ENCODE assay signal across 25 mouse cellular contexts in genomic region chr7:118309733-118310132, GRCm38 (mm10).
DNase-seq lines count a peak whose midpoint lies in the region; ATAC-seq and TF ChIP-seq lines count a peak whose summit lies in the region.
"Had no signal": no experiment of that assay in that cellular context is flagged by ENCODE, and none has a peak within 500 bp of the region (broad histone marks: within the 10 kb centered on the region; RNA-seq: fewer than 3 reads in every experiment).

No protein-coding gene starts in this region.

- no peak overlapping the region for H3K9ac ChIP-seq in intestine, embryonic 15.5 days
- H3K9ac ChIP-seq in stomach, embryonic 16.5 days (ENCODE audit: low read length) = no peak overlapping the region
- H3K9ac ChIP-seq: forebrain, postnatal 0 days; heart, embryonic 13.5 days; hindbrain, embryonic 12.5 days; hindbrain, embryonic 15.5 days had no signal

- no peaks in the 10 kb centered on the region for H3K36me3 ChIP-seq in intestine, embryonic 15.5 days
- H3K36me3 ChIP-seq in small intestine, adult 2 months (ENCODE audit: control insufficient read depth, insufficient read depth, low read length) = no peaks in the 10 kb centered on the region
- no peaks in the 10 kb centered on the region for H3K36me3 ChIP-seq in stomach, embryonic 16.5 days (ENCODE audit: control insufficient read depth, insufficient read depth, low read length)
- H3K36me3 ChIP-seq: forebrain, embryonic 10.5 days; G1E; heart, embryonic 10.5 days; heart, embryonic 13.5 days; hindbrain, embryonic 12.5 days; hindbrain, embryonic 15.5 days had no signal

- 62% methylated on average over 5 of the region's 5 CpGs for WGBS in intestine, embryonic 15.5 days
- 22% methylated on average over 5 of the region's 5 CpGs for WGBS in small intestine, adult 2 months
- 46% methylated on average over 5 of the region's 5 CpGs for WGBS in stomach, embryonic 16.5 days

- H3K4me2 ChIP-seq in intestine, embryonic 15.5 days (replicated peaks) = peak overlapping the region; percentile 25; the same call in 1 of the 2 replicates
- no peak overlapping the region for H3K4me2 ChIP-seq in stomach, embryonic 16.5 days (ENCODE audit: low read depth, low read length)
- H3K4me2 ChIP-seq: heart, embryonic 13.5 days; hindbrain, embryonic 12.5 days; hindbrain, embryonic 15.5 days had no signal

- H3K4me1 ChIP-seq in intestine, embryonic 15.5 days (replicated peaks) = peaks cover 5% of the 10 kb centered on the region; the same call in 1 of the 2 replicates
- H3K4me1 ChIP-seq in small intestine, adult 2 months (ENCODE audit: control insufficient read depth, insufficient read depth, insufficient read length, low read length) = peaks cover 13% of the 10 kb centered on the region; the same call in 1 of the 2 replicates
- no peaks in the 10 kb centered on the region for H3K4me1 ChIP-seq in stomach, embryonic 16.5 days (ENCODE audit: control insufficient read depth, insufficient read depth, low read length)
- H3K4me1 ChIP-seq: heart, embryonic 10.5 days; heart, embryonic 13.5 days; hindbrain, embryonic 15.5 days had no signal

- no peak for DNase-seq in Muller cell, postnatal 12 days (ENCODE audit: inconsistent ontology term)
- no peak for DNase-seq in heart, postnatal 4 days
- no peak for DNase-seq in urinary bladder, postnatal 14 days (ENCODE audit: low spot score)
- DNase-seq: adrenal gland, adult 2 months; adrenal gland, postnatal 14 days; B cell, adult 2 months; cerebellum, adult 18-20 months; cerebellum, adult 9-10 months; cerebellum, postnatal 14 days; forebrain, postnatal 0 days; gastrocnemius, postnatal 36 days; heart, adult 2 months; heart, postnatal 14 days; kidney, adult 11 months had no signal

- peak; percentile 88 for ATAC-seq in intestine, embryonic 15.5 days
- peak; percentile 79 for ATAC-seq in stomach, embryonic 16.5 days (ENCODE audit: insufficient read depth, low FRiP score)
- ATAC-seq: forebrain, embryonic 14.5 days; forebrain, postnatal 0 days had no signal

- no peak for TF ChIP-seq CTCF in small intestine, adult 2 months (IDR thresholded peaks at IDR 0.05; ENCODE audit: extremely low read depth, insufficient read length, insufficient replicate concordance, low read depth, low read length)

- TF ChIP-seq POLR2A in small intestine, adult 2 months (IDR thresholded peaks at IDR 0.05; ENCODE audit: low read depth, low read length) = no peak

- H3K4me3 ChIP-seq in intestine, embryonic 15.5 days (replicated peaks) = no peak overlapping the region
- no peak overlapping the region for H3K4me3 ChIP-seq in small intestine, adult 2 months (ENCODE audit: low read depth, low read length)
- no peak overlapping the region for H3K4me3 ChIP-seq in stomach, embryonic 16.5 days (replicated peaks; ENCODE audit: low read length)
- H3K4me3 ChIP-seq: forebrain, embryonic 10.5 days; heart, adult 2 months; heart, embryonic 10.5 days; heart, embryonic 13.5 days; hindbrain, embryonic 12.5 days; hindbrain, embryonic 15.5 days had no signal

- no peak overlapping the region for H3K27ac ChIP-seq in intestine, embryonic 15.5 days
- peak overlapping the region; percentile 90 for H3K27ac ChIP-seq in small intestine, adult 2 months (ENCODE audit: insufficient read depth, low read depth, low read length)
- peak overlapping the region; percentile 85 for H3K27ac ChIP-seq in stomach, embryonic 16.5 days (ENCODE audit: low read length)
- H3K27ac ChIP-seq: forebrain, embryonic 10.5 days; heart, adult 2 months; heart, embryonic 10.5 days; heart, embryonic 13.5 days; hindbrain, embryonic 12.5 days; hindbrain, embryonic 15.5 days had no signal

- H3K9me3 ChIP-seq in intestine, embryonic 15.5 days = no peaks in the 10 kb centered on the region
- no peaks in the 10 kb centered on the region for H3K9me3 ChIP-seq in stomach, embryonic 16.5 days (replicated peaks; ENCODE audit: control insufficient read depth, low read length)
- H3K9me3 ChIP-seq: forebrain, embryonic 10.5 days; G1E; heart, embryonic 10.5 days; heart, embryonic 13.5 days; hindbrain, embryonic 12.5 days; hindbrain, embryonic 15.5 days had no signal

- H3K27me3 ChIP-seq in intestine, embryonic 15.5 days (replicated peaks) = no peaks in the 10 kb centered on the region
- no peaks in the 10 kb centered on the region for H3K27me3 ChIP-seq in small intestine, adult 2 months (ENCODE audit: control insufficient read depth, insufficient read depth, low read length)
- H3K27me3 ChIP-seq in stomach, embryonic 16.5 days (ENCODE audit: control insufficient read depth, insufficient read depth, low read length) = no peaks in the 10 kb centered on the region
- H3K27me3 ChIP-seq: CH12.LX; hindbrain, embryonic 12.5 days; hindbrain, embryonic 15.5 days had no signal
